Mouse (Mus musculus): ENCODE data around the gene Pgm2l1.

GRCm38 (mm10) chr7:100295745-100296144, 68.6 kb downstream of the Pgm2l1 start:
- TF ChIP-seq CTCF (IDR thresholded peaks at IDR 0.05; ENCODE audit: control insufficient read depth, insufficient read depth, insufficient replicate concordance, low read depth, low read length) (no peak), POLR2A (IDR thresholded peaks at IDR 0.05; ENCODE audit: control insufficient read depth, low read depth, low read length) (no peak)

Data from testis, adult 2 months (tissue).